Mouse (Mus musculus) gastrocnemius, adult 8-10 months (tissue): ENCODE results near the gene Plp2. TPM values are rescaled to one million over a fixed set of nuclear protein-coding genes. Genes with fewer than 3 reads are reported as not detected.

Experiments
- DNase-seq, 2 experiments: peaks; one replicate each; pipeline ENCODE4 v3.0.0; 2022; ENCODE audit warnings: low spot score in 2 of 2
- total RNA-seq, 4 experiments: library from RNA; stranded (reverse); gene quantifications; 2 replicates each; pipeline ENCODE4 v1.2.4; 2022

Gene Plp2
- total RNA-seq, 4 experiments from 2014 or later: 29.6 to 34.3 (median 33.3) TPM

GRCm38 (mm10) chrX:7662936-7663335, 8.3 kb downstream of the Plp2 start:
- no peak for DNase-seq

DNA sequence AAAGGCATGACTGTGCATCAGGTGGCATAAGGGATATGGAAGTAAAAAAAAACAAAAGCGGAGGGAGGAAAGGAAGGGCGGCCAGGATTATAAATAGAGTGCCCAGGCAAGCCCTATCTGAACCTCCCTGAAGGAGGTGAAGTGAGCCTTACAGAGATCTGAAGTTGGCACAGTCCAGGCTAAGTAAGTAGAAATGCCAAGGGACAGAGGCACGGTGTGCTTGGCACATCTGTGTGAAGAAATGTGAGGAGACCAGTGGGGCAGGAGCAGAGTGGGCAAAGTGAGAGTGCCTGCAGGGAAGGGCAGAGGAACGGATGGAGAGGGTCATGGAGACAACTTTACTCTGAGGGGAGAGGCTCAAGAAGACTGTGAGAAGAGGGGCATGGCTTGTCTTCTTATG, 10.1 kb downstream of the Plp2 start:
- DNase-seq: peak in 1 of 2 experiments; percentile 42

GRCm38 (mm10) chrX:7658785-7659589, 12.2 kb downstream of the Plp2 start:
- peak in 1 of 2 experiments; percentile 64 for DNase-seq

DNA sequence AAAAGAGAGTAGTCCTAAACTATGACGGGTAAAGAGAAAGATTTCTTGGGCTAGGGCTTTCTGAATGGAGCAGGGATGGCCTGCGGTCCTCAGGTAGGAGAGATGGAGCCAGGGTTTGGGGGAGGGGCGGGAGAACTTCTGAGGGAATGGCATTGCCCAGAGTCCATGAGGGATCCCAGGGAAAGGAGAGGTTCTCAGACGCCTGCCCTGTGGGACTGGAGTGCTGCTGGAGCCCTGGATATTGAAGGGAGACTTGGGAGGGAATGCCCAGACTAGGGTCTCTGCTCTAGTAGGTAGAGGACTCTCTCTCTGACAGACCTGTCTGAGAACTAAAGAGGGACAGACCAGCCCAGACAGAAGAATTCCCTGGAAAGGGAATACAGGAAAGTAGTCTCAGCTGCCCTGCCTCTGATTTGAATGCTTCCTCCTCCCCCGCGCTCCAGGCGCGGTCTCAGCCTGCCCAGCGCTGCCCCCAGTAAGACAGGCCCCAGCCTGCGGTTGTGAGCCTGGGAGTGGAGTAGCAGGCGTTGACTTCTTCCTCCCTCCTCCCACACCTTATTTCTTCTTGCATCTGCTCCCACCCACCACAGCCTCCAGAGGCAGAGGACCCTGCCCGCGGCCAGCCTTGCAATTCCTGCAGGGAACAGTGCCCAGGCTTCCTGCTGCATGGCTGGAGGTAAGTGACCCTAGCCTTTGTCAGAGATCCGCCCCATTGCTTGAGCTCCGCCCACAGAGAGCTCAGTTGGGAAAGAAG, 13.0 kb downstream of the Plp2 start:
- DNase-seq: peak in 1 of 2 experiments; percentile 57

DNA sequence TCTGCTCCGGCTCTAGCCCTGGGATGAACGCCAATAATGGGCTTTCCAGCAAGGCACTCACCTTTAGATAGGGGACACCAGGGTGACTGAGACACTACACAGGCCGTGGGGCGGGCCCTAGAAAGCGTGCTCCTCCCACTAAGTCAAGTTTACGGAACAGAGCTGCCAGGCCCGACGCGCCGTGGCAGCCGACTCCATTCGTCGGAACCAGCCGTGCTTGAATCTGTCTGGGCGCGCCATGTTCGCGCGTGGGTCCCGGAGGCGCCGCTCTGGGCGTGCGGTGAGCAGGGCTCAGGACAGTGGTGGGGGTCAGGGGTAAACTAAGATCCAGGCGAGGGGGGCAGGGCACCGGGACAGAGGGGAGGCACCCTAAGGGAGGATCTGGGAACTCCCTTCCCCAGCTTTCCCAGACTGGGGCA, 14.0 kb downstream of the Plp2 start, which contains the start of gene Prickle3:
Gene Prickle3 (plus strand): TSS at position 40 of the 419 bp plus-strand sequence.
- peak in 1 of 2 experiments; percentile 60 for DNase-seq

DNA sequence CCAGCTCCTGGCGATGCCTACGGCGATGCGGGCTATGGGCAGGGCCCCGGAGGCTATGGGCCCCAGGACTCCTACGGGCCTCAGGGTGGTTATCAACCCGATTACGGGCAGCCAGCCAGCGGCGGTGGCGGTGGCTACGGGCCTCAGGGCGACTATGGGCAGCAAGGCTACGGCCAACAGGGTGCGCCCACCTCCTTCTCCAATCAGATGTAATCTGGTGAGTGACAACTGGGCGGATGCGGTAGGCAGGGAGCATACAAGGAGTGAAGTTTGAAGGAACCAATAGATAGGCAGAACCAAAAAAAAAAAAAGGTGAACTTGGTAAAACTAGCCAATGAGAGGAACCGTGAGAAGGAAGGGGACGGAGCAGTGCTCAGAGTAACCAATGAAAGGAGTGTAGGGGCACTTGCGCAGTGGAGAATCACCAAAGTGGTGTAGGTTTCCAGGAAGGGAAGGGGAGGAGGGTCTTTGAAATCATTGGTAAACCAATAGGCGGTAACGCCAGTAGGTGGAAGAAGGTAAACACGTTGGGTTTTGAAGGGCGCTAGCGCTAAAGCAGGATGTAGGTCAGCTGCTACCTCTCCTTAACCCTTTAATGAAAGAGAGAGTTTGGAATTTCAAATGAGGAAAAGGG, 22.4 kb downstream of the Plp2 start:
- DNase-seq: peak; percentile 75 to 86

DNA sequence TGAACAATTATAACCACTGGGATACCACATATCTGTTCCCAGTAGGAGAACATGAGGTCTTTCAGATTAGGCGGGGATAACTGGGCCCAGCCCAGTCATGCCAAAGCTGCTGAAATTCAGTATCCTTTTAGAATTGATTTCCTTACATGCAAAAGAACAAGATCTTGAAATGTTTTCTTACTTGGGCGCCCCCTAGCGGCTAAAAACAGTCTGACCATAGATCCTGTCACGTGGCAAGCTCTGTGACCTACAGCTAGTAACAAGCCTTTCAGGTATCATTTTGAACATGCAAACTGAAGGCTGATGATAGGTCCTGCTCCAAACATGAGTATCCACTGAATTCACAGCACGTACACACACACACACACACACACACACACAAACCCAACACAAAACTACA, 25.8 kb downstream of the Plp2 start:
- DNase-seq: peak; percentile 65 to 68

GRCm38 (mm10) chrX:7640785-7641184, 30.4 kb downstream of the Plp2 start:
- no peak for DNase-seq

DNA sequence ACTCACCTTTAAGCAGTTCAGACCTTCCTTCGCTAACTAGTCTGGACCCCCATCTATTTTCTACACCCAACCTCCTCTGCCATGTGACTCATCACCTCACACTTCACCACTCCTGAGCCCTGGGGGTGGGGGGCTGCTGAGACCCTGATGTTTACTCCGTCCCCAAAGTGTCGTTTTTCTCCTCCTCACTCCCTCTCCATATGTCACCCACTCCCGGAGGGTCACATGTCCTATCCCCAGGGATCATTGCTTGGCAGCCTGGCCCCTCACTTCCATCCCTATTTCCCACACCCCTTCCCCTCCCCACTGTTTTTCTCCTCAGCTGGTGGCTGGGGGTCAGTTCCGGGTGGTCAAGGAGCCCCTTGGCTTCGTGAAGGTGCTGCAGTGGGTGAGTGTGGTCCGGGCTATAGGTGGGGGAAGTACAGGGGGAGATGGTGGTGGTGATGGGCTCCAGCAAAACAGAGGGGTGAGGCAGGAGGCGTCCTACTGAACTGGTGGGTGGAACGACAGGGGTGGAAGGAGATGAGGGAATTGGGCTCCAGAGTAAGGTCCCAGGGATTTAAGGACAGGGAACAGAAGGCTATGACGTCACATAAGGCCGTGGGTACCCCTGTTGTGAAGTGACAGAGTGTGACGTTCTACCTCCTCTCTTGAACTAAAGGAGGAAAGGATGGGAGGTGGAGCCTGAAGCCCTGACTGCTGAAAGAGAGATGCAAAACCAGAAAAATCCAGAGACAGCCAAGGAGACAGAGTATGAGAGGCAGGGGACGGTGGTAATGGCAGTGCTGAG, 31.5 kb downstream of the Plp2 start:
- no peak for DNase-seq

DNA sequence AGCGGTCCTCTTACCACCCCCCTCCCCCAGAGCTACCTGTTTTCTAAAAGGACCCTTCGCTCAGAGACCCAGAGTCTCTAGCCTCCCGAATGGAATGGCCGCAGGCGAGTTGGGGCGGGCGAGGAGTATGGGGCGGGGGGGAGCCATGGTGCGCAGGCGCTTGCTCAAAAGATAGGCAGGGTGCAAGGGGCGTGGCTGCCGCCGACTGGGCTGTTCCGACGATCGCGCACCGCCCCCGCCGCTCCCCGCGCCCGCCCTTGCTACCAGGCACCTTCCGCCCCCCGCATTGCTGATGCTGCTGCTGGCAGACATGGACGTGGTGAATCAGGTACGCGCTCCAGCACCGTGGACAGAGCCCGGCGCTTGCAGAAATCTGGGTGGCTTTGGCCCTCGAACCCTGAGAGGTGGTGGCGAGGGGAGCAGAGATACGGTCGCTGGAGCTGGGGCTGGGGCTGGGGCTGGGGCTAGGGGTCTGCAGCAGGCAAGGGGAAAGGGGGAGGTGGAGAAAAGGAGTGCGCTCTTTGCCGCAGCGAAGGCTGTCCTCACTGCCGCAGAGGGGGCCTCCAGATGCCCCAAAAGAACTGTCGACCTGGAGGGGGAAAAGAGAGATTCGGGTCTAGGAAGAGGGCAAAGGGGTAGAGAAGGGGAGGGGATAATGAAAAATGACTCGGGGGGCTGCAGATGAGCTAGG, 32.6 kb downstream of the Plp2 start, which contains the start of gene Syp:
Gene Syp (plus strand): TSS at position 71 of the 691 bp plus-strand sequence.
- peak; percentile 33 for DNase-seq

GRCm38 (mm10) chrX:7635101-7635500, 36.1 kb downstream of the Plp2 start:
- no peak for DNase-seq

- DNase-seq: no peak
Observed at GRCm38 (mm10) chrX:7632560-7632959, 38.6 kb downstream of the Plp2 start.

Other genes starting within 250 kb of the Plp2 start
- under 1 TPM in 2 of 4 experiments, not detected in 2; 0.19 to 0.59 TPM for gene Foxp3, start 97.7 kb downstream of the Plp2 start, total RNA-seq
- 1 to 10 TPM; 2.4 to 4.7 (median 4.3) TPM for gene Ppp1r3f, start 97.1 kb downstream of the Plp2 start, total RNA-seq
- 10 to 100 TPM; 10.1 to 13.8 (median 11.6) TPM for gene Ccdc22, start 65.9 kb downstream of the Plp2 start, total RNA-seq
- not detected for gene Cacna1f, start 64.3 kb downstream of the Plp2 start, total RNA-seq
- gene Syp, start 32.9 kb downstream of the Plp2 start, total RNA-seq: 1 to 10 TPM in 3 of 4 experiments, under 1 TPM in 1; 0.73 to 4.3 (median 2.2) TPM
- 10 to 100 TPM; 13.4 to 22.6 (median 17.0) TPM for gene Prickle3, start 14.1 kb downstream of the Plp2 start, total RNA-seq
- 10 to 100 TPM; 21.4 to 25.1 (median 22.7) TPM for gene Magix, start 9.9 kb upstream of the Plp2 start, total RNA-seq
- gene Gpkow, start 25.7 kb upstream of the Plp2 start, total RNA-seq: 10 to 100 TPM; 12.4 to 13.2 (median 12.7) TPM
- 10 to 100 TPM; 34.5 to 41.8 (median 37.8) TPM for gene Wdr45, start 42.9 kb upstream of the Plp2 start, total RNA-seq
- under 1 TPM in 1 of 4 experiments, not detected in 3; 0.83 TPM for gene Gm45208, start 50.9 kb upstream of the Plp2 start, total RNA-seq
- 1 to 10 TPM; 3.6 to 4.6 (median 3.7) TPM for gene Praf2, start 57.0 kb upstream of the Plp2 start, total RNA-seq
- 1 to 10 TPM in 1 of 4 experiments, under 1 TPM in 2, not detected in 1; 0.34 to 1.1 (median 0.86) TPM for gene Ccdc120, start 79.5 kb upstream of the Plp2 start, total RNA-seq
- 1 to 10 TPM; 6.0 to 8.1 (median 7.6) TPM for gene Tfe3, start 91.2 kb upstream of the Plp2 start, total RNA-seq
- gene Gripap1, start 118.4 kb upstream of the Plp2 start, total RNA-seq: 10 to 100 TPM; 15.5 to 19.4 (median 16.1) TPM
- under 1 TPM; 0.05 to 0.16 (median 0.12) TPM for gene Kcnd1, start 150.9 kb upstream of the Plp2 start, total RNA-seq
- gene Otud5, start 170.0 kb upstream of the Plp2 start, total RNA-seq: 10 to 100 TPM; 13.8 to 17.8 (median 15.6) TPM
- 1 to 10 TPM; 1.1 to 3.3 (median 1.7) TPM for gene Pim2, start 206.9 kb upstream of the Plp2 start, total RNA-seq
- gene Slc35a2, start 212.6 kb upstream of the Plp2 start, total RNA-seq: 10 to 100 TPM in 2 of 4 experiments, 1 to 10 TPM in 2; 8.5 to 11.3 (median 10.2) TPM
- gene Pqbp1, start 227.9 kb upstream of the Plp2 start, total RNA-seq: 10 to 100 TPM; 17.3 to 20.6 (median 19.3) TPM
- gene Timm17b, start 228.0 kb upstream of the Plp2 start, total RNA-seq: 10 to 100 TPM; 47.8 to 58.6 (median 53.9) TPM
- not detected for gene Gm10491, start 236.4 kb upstream of the Plp2 start, total RNA-seq
- 1 to 10 TPM in 1 of 4 experiments, under 1 TPM in 1, not detected in 2; 0.87 to 1.5 TPM for gene Gm10490, start 238.2 kb upstream of the Plp2 start, total RNA-seq
- gene Pcsk1n, start 248.4 kb upstream of the Plp2 start, total RNA-seq: not detected